ENCODE assay signal across 8 mouse cellular contexts in the genomic region with DNA sequence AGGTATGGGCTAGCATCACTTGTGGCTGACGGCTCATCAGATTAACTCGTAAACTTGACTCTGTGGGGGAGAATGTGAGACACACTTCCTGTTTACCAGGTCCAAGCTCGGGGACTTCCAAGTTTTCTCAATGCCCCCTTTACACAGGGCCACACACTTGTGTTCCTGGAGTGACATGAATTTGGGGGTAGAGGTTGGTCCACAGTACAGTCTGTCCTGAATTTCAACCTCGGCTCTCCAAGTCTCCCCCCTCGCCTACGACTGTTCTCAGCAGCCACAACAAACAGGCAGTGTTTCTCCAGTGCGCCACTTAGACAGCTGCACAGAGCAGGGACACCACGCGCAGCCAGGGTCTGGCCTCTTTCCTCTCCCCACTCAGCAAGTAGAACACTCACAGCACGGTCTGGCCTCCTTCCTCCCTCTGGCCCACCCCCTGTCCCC. TPM values are rescaled to one million over a fixed set of nuclear protein-coding genes. Genes with fewer than 3 reads are reported as not detected.
DNase-seq lines count a peak whose midpoint lies in the region; ATAC-seq lines count a peak whose summit lies in the region.
"Had no signal": no experiment of that assay in that cellular context is flagged by ENCODE, and none has a peak within 500 bp of the region (broad histone marks: within the 10 kb centered on the region; RNA-seq: fewer than 3 reads in every experiment).

No protein-coding gene starts in this region.

- no peak overlapping the region for H3K9ac ChIP-seq in forebrain, embryonic 16.5 days (replicated peaks; ENCODE audit: low read depth, low read length)

- peak; percentile 47 for DNase-seq in layer of hippocampus, adult 11-12 months (ENCODE audit: low spot score)
- DNase-seq in layer of hippocampus, adult 9-10 months (ENCODE audit: low spot score), result no peak
- peak; percentile 43 for DNase-seq in brain, adult 2 months (ENCODE audit: low read depth, low spot score)
- DNase-seq in limb, embryonic 10.5 days (ENCODE audit: low spot score), result no peak
- peak; percentile 78 for DNase-seq in thymus, postnatal 14 days
- no peak for DNase-seq in testis, postnatal 14 days (ENCODE audit: low spot score)

- no peak overlapping the region for H3K27ac ChIP-seq in forebrain, embryonic 16.5 days (ENCODE audit: low read length)
- peak overlapping the region; percentile 74 for H3K27ac ChIP-seq in limb, embryonic 10.5 days
- H3K27ac ChIP-seq: heart, adult 2 months had no signal

- no peak overlapping the region for H3K4me2 ChIP-seq in forebrain, embryonic 16.5 days (ENCODE audit: low read length)

- 51% methylated on average over 10 of the region's 10 CpGs for WGBS in forebrain, embryonic 16.5 days
- WGBS in limb, embryonic 10.5 days, result 71% methylated on average over 10 of the region's 10 CpGs

- peaks cover 17% of the 10 kb centered on the region for H3K4me1 ChIP-seq in forebrain, embryonic 16.5 days (replicated peaks; ENCODE audit: control insufficient read depth, insufficient read depth, low read length)
- peaks cover 23% of the 10 kb centered on the region for H3K4me1 ChIP-seq in limb, embryonic 10.5 days

- no peaks in the 10 kb centered on the region for H3K9me3 ChIP-seq in forebrain, embryonic 16.5 days (ENCODE audit: control insufficient read depth, low read length)
- no peaks in the 10 kb centered on the region for H3K9me3 ChIP-seq in limb, embryonic 10.5 days (replicated peaks)

- ATAC-seq in forebrain, embryonic 16.5 days, result peak; percentile 69

- no peak overlapping the region for H3K4me3 ChIP-seq in forebrain, embryonic 16.5 days (replicated peaks; ENCODE audit: low read length)
- no peak overlapping the region for H3K4me3 ChIP-seq in limb, embryonic 10.5 days
- H3K4me3 ChIP-seq: heart, adult 2 months had no signal

- H3K27me3 ChIP-seq in forebrain, embryonic 16.5 days (replicated peaks; ENCODE audit: control insufficient read depth, insufficient read depth, low read length), result no peaks in the 10 kb centered on the region
- H3K27me3 ChIP-seq in limb, embryonic 10.5 days (ENCODE audit: low read depth, poor library complexity, severe bottlenecking), result no peaks in the 10 kb centered on the region

- H3K36me3 ChIP-seq in forebrain, embryonic 16.5 days (ENCODE audit: control insufficient read depth, insufficient read depth), result no peaks in the 10 kb centered on the region
- no peaks in the 10 kb centered on the region for H3K36me3 ChIP-seq in limb, embryonic 10.5 days

RNA-seq across cellular contexts. Expression of a gene that starts 17.2 kb away (rescaled TPM):
- polyA plus RNA-seq in forebrain, embryonic 16.5 days (2015; fragmentation: Nextera tagmentation; extraction: Ambion mirVana), result not detected in 2 replicates
- polyA plus RNA-seq in limb, embryonic 10.5 days (2016; fragmentation: Nextera tagmentation; extraction: Ambion mirVana), result 0.04 TPM in 1 of 2 replicates, not detected in the other

RNA-seq across cellular contexts. Expression of a gene that starts 42.7 kb away (rescaled TPM):
- 6.2 and 7.1 TPM in 2 replicates for polyA plus RNA-seq in forebrain, embryonic 16.5 days (2015; fragmentation: Nextera tagmentation; extraction: Ambion mirVana)
- 30.1 and 32.7 TPM in 2 replicates for polyA plus RNA-seq in limb, embryonic 10.5 days (2016; fragmentation: Nextera tagmentation; extraction: Ambion mirVana)

Comparison
In these comparisons a context has a peak if more than half of its experiments do, and no peak if none do; other contexts are left out.
1. DNase-seq: peak in layer of hippocampus, adult 11-12 months (single experiment), brain, adult 2 months (single experiment) and thymus, postnatal 14 days (single experiment); none in layer of hippocampus, adult 9-10 months (single experiment), limb, embryonic 10.5 days (single experiment) and testis, postnatal 14 days (single experiment).